ENCODE assay signal across 8 mouse cellular contexts in the genomic region with DNA sequence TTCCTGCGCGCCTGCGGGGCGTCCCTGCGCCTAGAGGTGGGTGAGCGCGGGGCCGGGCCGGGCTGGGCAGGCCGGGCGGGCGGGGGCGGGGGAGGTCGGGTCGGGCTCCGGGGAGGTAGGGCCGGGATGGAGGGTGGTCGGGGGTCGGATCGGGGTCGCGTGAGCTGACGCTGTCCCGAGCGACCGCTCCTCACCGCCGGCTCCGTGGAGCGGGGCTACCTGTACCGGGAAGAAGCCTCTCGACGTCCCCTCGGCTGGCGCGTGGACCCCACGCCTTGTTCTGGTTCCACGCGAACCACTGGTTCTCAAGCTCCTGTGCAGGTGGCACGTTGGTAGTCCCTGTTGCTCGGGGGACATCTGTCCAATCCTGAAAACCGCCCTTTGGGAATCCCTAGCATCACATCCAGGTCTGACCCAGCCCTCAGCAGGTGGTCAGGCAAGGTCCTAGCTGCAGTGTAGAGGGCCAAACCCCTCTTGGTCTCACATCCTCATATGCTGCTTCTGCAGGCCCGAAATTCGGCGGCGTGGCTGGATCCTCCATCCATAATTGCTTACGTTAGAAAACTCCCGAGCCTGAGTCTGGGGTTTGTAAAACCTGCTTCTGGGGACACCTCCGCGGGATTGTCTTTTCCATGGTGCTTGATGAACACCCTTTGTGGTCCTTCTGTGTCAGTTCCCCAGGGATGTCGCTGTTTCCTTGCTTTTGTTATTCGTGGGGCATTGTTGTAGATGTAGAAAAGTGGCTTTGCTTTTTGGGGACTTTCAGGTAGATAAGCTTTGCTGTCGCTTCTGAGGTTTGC. TPM values are rescaled to one million over a fixed set of nuclear protein-coding genes. Genes with fewer than 3 reads are reported as not detected.
DNase-seq lines count a peak whose midpoint lies in the region; ATAC-seq and TF ChIP-seq lines count a peak whose summit lies in the region.

No protein-coding gene starts in this region.

- ATAC-seq in heart, embryonic 11.5 days (replicated peaks; ENCODE audit: insufficient number of reproducible peaks, low FRiP score, low TSS enrichment), result peak; percentile 6
- no peak for ATAC-seq in liver, embryonic 16.5 days (ENCODE audit: low read depth)
- ATAC-seq in stomach, postnatal 0 days (ENCODE audit: low FRiP score, low TSS enrichment), result peak; percentile 17; the same call in 1 of the 2 replicates

- peak overlapping the region; percentile 89 for H3K9ac ChIP-seq in heart, embryonic 11.5 days (ENCODE audit: low read depth, low read length)
- H3K9ac ChIP-seq in liver, embryonic 16.5 days (ENCODE audit: low read depth, low read length), result peak overlapping the region; percentile 88
- peak overlapping the region; percentile 89 for H3K9ac ChIP-seq in stomach, postnatal 0 days (ENCODE audit: low read length)

- peaks cover 16% of the 10 kb centered on the region for H3K4me1 ChIP-seq in heart, embryonic 11.5 days (ENCODE audit: control insufficient read depth, insufficient read depth, low read length)
- H3K4me1 ChIP-seq in hindbrain, embryonic 10.5 days (replicated peaks), result peaks cover 24% of the 10 kb centered on the region
- peaks cover 12% of the 10 kb centered on the region for H3K4me1 ChIP-seq in liver, embryonic 16.5 days (ENCODE audit: control insufficient read depth, low read depth, low read length)
- peaks cover 6% of the 10 kb centered on the region; the same call in 1 of the 2 replicates for H3K4me1 ChIP-seq in stomach, postnatal 0 days (replicated peaks; ENCODE audit: control insufficient read depth, insufficient read depth)

- intact Hi-C loops in heart, postnatal 14 days (cut with DNase I), result loop anchor here (1.0 to 5.0 kb wide), 4 partner anchors 34 to 184 kb away; no protein-coding TSS in a partner anchor

- no peaks in the 10 kb centered on the region for H3K36me3 ChIP-seq in heart, embryonic 11.5 days (ENCODE audit: control insufficient read depth, insufficient read depth, low read length)
- H3K36me3 ChIP-seq in hindbrain, embryonic 10.5 days, result no peaks in the 10 kb centered on the region
- H3K36me3 ChIP-seq in liver, embryonic 16.5 days (ENCODE audit: control insufficient read depth, insufficient read depth), result no peaks in the 10 kb centered on the region
- no peaks in the 10 kb centered on the region for H3K36me3 ChIP-seq in stomach, postnatal 0 days (ENCODE audit: control insufficient read depth, insufficient read depth, low read length)

- H3K27me3 ChIP-seq in heart, embryonic 11.5 days (ENCODE audit: control insufficient read depth, insufficient read depth, low read length), result no peaks in the 10 kb centered on the region
- no peaks in the 10 kb centered on the region for H3K27me3 ChIP-seq in hindbrain, embryonic 10.5 days (ENCODE audit: insufficient read depth, poor library complexity, severe bottlenecking)
- H3K27me3 ChIP-seq in liver, embryonic 16.5 days (ENCODE audit: control insufficient read depth, insufficient read depth, low read depth, low read length), result no peaks in the 10 kb centered on the region
- H3K27me3 ChIP-seq in stomach, postnatal 0 days (ENCODE audit: control insufficient read depth, insufficient read depth, low read length), result no peaks in the 10 kb centered on the region

- DNase-seq in heart, postnatal 14 days, result no peak
- peak; percentile 76 for DNase-seq in A20 (ENCODE audit: low read depth, low spot score)
- peak; percentile 83 for DNase-seq in brain, adult 2 months (ENCODE audit: low read depth, low spot score)
- DNase-seq in hindbrain, embryonic 10.5 days (ENCODE audit: low spot score), result no peak
- DNase-seq in stomach, postnatal 0 days (ENCODE audit: low spot score), result no peak
- DNase-seq in frontal cortex, adult 2 months (ENCODE audit: extremely low spot score in 1 of 2, low spot score in 1 of 2), result no peak

- peak overlapping the region; percentile 88 for H3K4me2 ChIP-seq in heart, embryonic 11.5 days
- peak overlapping the region; percentile 72 for H3K4me2 ChIP-seq in liver, embryonic 16.5 days (ENCODE audit: low read depth, low read length)
- peak overlapping the region; percentile 77 for H3K4me2 ChIP-seq in stomach, postnatal 0 days (replicated peaks; ENCODE audit: low read depth)

- H3K27ac ChIP-seq in heart, embryonic 11.5 days (ENCODE audit: low read depth, low read length), result peak overlapping the region; percentile 81
- peak overlapping the region; percentile 93 for H3K27ac ChIP-seq in hindbrain, embryonic 10.5 days
- H3K27ac ChIP-seq in liver, embryonic 16.5 days (ENCODE audit: low read length), result peak overlapping the region; percentile 33; the same call in 1 of the 2 replicates
- peak overlapping the region; percentile 91 for H3K27ac ChIP-seq in stomach, postnatal 0 days (replicated peaks)

- peak; percentile 35 for TF ChIP-seq CTCF in stomach, postnatal 0 days (IDR thresholded peaks at IDR 0.05; ENCODE audit: low read depth)

- H3K4me3 ChIP-seq in heart, embryonic 11.5 days (ENCODE audit: low read depth, low read length), result peak overlapping the region; percentile 92
- H3K4me3 ChIP-seq in hindbrain, embryonic 10.5 days, result peak overlapping the region; percentile 98
- H3K4me3 ChIP-seq in liver, embryonic 16.5 days (ENCODE audit: low read depth, low read length), result peak overlapping the region; percentile 84
- peak overlapping the region; percentile 89 for H3K4me3 ChIP-seq in stomach, postnatal 0 days (ENCODE audit: low read depth, low read length)

- no peaks in the 10 kb centered on the region for H3K9me3 ChIP-seq in heart, embryonic 11.5 days (replicated peaks; ENCODE audit: control insufficient read depth, low read length)
- H3K9me3 ChIP-seq in hindbrain, embryonic 10.5 days, result no peaks in the 10 kb centered on the region
- H3K9me3 ChIP-seq in liver, embryonic 16.5 days (replicated peaks; ENCODE audit: control insufficient read depth, low read length), result no peaks in the 10 kb centered on the region
- H3K9me3 ChIP-seq in stomach, postnatal 0 days (ENCODE audit: control insufficient read depth, low read length), result no peaks in the 10 kb centered on the region

- TF ChIP-seq EP300 in stomach, postnatal 0 days (optimal IDR thresholded peaks at IDR 0.05), result no peak

- 1% methylated on average over 44 of the region's 53 CpGs for WGBS in heart, embryonic 11.5 days (ENCODE audit: insufficient replicate concordance)
- 3% methylated on average over 53 of the region's 53 CpGs for WGBS in hindbrain, embryonic 10.5 days
- under 1% methylated on average over 52 of the region's 53 CpGs for WGBS in liver, embryonic 16.5 days (ENCODE audit: insufficient replicate concordance)
- 1% methylated on average over 41 of the region's 53 CpGs for WGBS in stomach, postnatal 0 days

RNA-seq across cellular contexts. Expression of gene Arhgef7, which starts 31.2 kb away (rescaled TPM):
- polyA plus RNA-seq in heart, embryonic 11.5 days (2014; fragmentation: Nextera tagmentation; extraction: Ambion mirVana), result 46.4 and 53.2 TPM in 2 replicates
- 100 to 1,000 TPM; 139 to 157 TPM for total RNA-seq in heart, postnatal 14 days (2021)
- polyA plus RNA-seq in hindbrain, embryonic 10.5 days (2016; fragmentation: Nextera tagmentation; extraction: Ambion mirVana), result 50.5 and 55.4 TPM in 2 replicates
- 9.1 and 10.1 TPM in 2 replicates for polyA plus RNA-seq in liver, embryonic 16.5 days (2015; fragmentation: Nextera tagmentation; extraction: Ambion mirVana)
- 12.6 and 13.7 TPM in 2 replicates for polyA plus RNA-seq in stomach, postnatal 0 days (2015; fragmentation: Nextera tagmentation; extraction: Ambion mirVana)
- polyA plus RNA-seq in frontal cortex, adult 2 months (2012; rRNA removed), result 85.1 and 92.8 TPM in 2 replicates

RNA-seq across cellular contexts. Expression of gene 1700016D06Rik, which starts 57.8 kb away (rescaled TPM):
- polyA plus RNA-seq in heart, embryonic 11.5 days (2014; fragmentation: Nextera tagmentation; extraction: Ambion mirVana), result not detected in 2 replicates
- not detected for total RNA-seq in heart, postnatal 14 days (2021)
- 0.22 TPM in 1 of 2 replicates, not detected in the other for polyA plus RNA-seq in hindbrain, embryonic 10.5 days (2016; fragmentation: Nextera tagmentation; extraction: Ambion mirVana)
- not detected in 2 replicates for polyA plus RNA-seq in liver, embryonic 16.5 days (2015; fragmentation: Nextera tagmentation; extraction: Ambion mirVana)
- polyA plus RNA-seq in stomach, postnatal 0 days (2015; fragmentation: Nextera tagmentation; extraction: Ambion mirVana), result not detected in 2 replicates
- not detected in 2 replicates for polyA plus RNA-seq in frontal cortex, adult 2 months (2012; rRNA removed)

Comparison
In these comparisons a context has a peak if more than half of its experiments do, and no peak if none do; other contexts are left out.
1. H3K27ac ChIP-seq: peak in every context shown above with its lines; median percentile 93 in hindbrain, embryonic 10.5 days; 91 in stomach, postnatal 0 days; 81 in heart, embryonic 11.5 days; 33 in liver, embryonic 16.5 days.
2. DNase-seq: peak in A20 (single experiment) and brain, adult 2 months (single experiment); none in heart, postnatal 14 days (0 of 2), hindbrain, embryonic 10.5 days (single experiment), stomach, postnatal 0 days (single experiment) and frontal cortex, adult 2 months (0 of 2).
3. Peak in every context shown above with its lines, with median percentiles within 50 percentile points of each other: H3K4me2 ChIP-seq, H3K4me3 ChIP-seq and H3K9ac ChIP-seq.